Mouse (Mus musculus): ENCODE measurements around the gene Patj. TPM values are rescaled to one million over a fixed set of nuclear protein-coding genes. Genes with fewer than 3 reads are reported as not detected.

Gene Patj
- total and polyA plus RNA-seq, 3 experiments: 0.19 to 0.46 TPM; not detected in 1

DNA sequence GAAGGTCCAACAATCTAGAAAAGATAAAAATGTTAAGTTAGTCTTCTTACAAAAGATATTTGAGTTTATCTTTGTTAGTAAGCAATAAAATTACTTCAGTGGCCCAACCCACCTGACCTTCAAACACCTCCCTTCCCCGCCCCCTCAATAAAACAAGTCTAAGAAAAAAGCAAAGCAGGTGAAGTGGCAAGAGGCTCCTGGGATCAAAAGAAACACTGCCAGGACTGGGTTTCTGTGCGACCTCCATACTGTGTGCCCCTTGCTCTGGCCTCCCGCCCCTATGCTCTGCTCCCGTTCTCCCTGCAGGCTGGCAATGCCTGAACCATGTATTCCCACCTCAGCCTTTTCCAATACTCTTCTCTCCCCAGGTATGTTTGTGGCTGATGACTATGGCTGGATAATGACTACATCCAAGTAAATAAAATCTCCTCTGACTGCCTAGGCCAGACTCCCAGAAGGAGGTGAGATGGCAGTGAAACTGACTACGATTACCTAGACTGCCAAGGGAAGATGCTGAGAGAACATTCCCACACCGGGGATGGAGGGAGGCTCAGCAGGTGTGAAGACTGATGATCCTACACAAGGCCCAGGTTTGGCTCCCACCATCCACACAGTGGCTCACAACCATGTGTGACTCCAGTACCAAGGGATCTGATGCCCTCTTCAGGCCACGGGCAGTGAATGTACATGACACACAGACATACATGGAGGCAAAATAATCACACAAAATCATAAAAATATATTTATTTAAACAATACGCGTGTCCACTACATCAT, 37.4 kb upstream of the Patj start:
- TF ChIP-seq SMC3 (IDR thresholded peaks at IDR 0.05; ENCODE audit: low read depth, low read length) (no peak), GABPA (IDR thresholded peaks at IDR 0.05; ENCODE audit: low read depth, low read length) (no peak), RAD21 (IDR thresholded peaks at IDR 0.05; ENCODE audit: low read depth, low read length) (peak; percentile 7), CTCF (IDR thresholded peaks at IDR 0.05 in 2 of 3, conservative IDR thresholded peaks at IDR 0.05 in 1 of 3; ENCODE audit: control insufficient read depth in 1 of 3, insufficient read depth in 1 of 3, low read depth in 2 of 3, low read length in 3 of 3, poor library complexity in 1 of 3, severe bottlenecking in 1 of 3) (0 out of 6 replicates have a peak, but pooled peaks of 1 of the 3 experiments have one; percentile 8)
- H3K4me1 ChIP-seq (ENCODE audit: control insufficient read depth in 1 of 2, insufficient read depth in 2 of 2, low read length in 2 of 2): no peaks in the 10 kb centered on the region
- peaks cover 0 to 2% of the 10 kb centered on the region in 2 experiments; a peak in 1 of 4 replicates for H3K36me3 ChIP-seq (ENCODE audit: control insufficient read depth in 1 of 2, insufficient read depth in 2 of 2, low read length in 2 of 2)
- H3K27me3 ChIP-seq (ENCODE audit: control insufficient read depth in 1 of 2, insufficient read depth in 2 of 2, low read length in 2 of 2): no peaks in the 10 kb centered on the region
- H3K9me3 ChIP-seq (replicated peaks; ENCODE audit: insufficient read depth, low read length): no peaks in the 10 kb centered on the region
- H3K9ac ChIP-seq (ENCODE audit: control insufficient read depth, low read depth, low read length, poor library complexity, severe bottlenecking): no peak overlapping the region
- H3K27ac ChIP-seq (ENCODE audit: control insufficient read depth, low read depth, low read length): no peak overlapping the region
- no peak overlapping the region for H3K4me3 ChIP-seq (ENCODE audit: control insufficient read depth in 1 of 2, insufficient read depth in 1 of 2, low read depth in 2 of 2, low read length in 2 of 2)
- no peak for DNase-seq (ENCODE audit: low read depth, low spot score)
- H3K79me2 ChIP-seq (ENCODE audit: control insufficient read depth, insufficient read depth, low read length, poor library complexity): no peaks in the 10 kb centered on the region

DNA sequence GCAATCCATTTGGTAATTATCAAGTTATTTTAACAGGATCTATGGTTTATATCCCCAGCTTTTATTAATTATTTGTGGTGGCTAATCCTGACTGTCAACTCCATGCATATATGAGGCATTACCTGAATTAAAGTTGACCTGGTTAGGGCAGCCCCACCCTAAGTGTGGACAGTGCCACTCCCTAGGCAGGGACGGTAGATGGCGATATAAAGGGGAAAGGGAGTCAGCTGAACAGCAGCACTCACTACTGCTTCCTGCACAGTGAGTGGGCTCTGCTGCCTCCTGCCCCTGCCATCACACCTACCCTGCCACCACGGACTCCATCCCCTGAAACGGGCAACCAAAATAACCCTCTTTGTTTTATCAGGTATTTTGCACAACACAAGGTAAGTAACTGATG, 20.2 kb upstream of the Patj start:
- Histone ChIP-seq H3K27ac (ENCODE audit: control insufficient read depth, low read depth, low read length) (no peak overlapping the region), H3K4me3 (ENCODE audit: control insufficient read depth in 1 of 2, insufficient read depth in 1 of 2, low read depth in 2 of 2, low read length in 2 of 2) (no peak overlapping the region), H3K36me3 (ENCODE audit: control insufficient read depth in 1 of 2, insufficient read depth in 2 of 2, low read length in 2 of 2) (peaks cover 0 to 2% of the 10 kb centered on the region in 2 experiments; a peak in 1 of 4 replicates), H3K9me3 (replicated peaks; ENCODE audit: insufficient read depth, low read length) (no peaks in the 10 kb centered on the region), H3K4me1 (ENCODE audit: control insufficient read depth in 1 of 2, insufficient read depth in 2 of 2, low read length in 2 of 2) (no peaks in the 10 kb centered on the region), H3K79me2 (ENCODE audit: control insufficient read depth, insufficient read depth, low read length, poor library complexity) (no peaks in the 10 kb centered on the region), H3K27me3 (ENCODE audit: control insufficient read depth in 1 of 2, insufficient read depth in 2 of 2, low read length in 2 of 2) (no peaks in the 10 kb centered on the region), H3K9ac (ENCODE audit: control insufficient read depth, low read depth, low read length, poor library complexity, severe bottlenecking) (no peak overlapping the region)
- DNase-seq (ENCODE audit: low read depth, low spot score): no peak
- TF ChIP-seq GATA1 (IDR thresholded peaks at IDR 0.05; ENCODE audit: low read depth, low read length) (no peak), UBTF (IDR thresholded peaks at IDR 0.05; ENCODE audit: borderline replicate concordance, insufficient read depth, low read depth, low read length) (no peak), TAL1 (IDR thresholded peaks at IDR 0.05; ENCODE audit: low read length) (no peak), POLR2AphosphoS5 (IDR thresholded peaks at IDR 0.05; ENCODE audit: borderline replicate concordance, low read depth, low read length) (no peak), CTCF (IDR thresholded peaks at IDR 0.05 in 2 of 3, conservative IDR thresholded peaks at IDR 0.05 in 1 of 3; ENCODE audit: control insufficient read depth in 1 of 3, insufficient read depth in 1 of 3, low read depth in 2 of 3, low read length in 3 of 3, poor library complexity in 1 of 3, severe bottlenecking in 1 of 3) (peak in 1 of 3 experiments; percentile 3; a peak in 1 of 6 replicates)

DNA sequence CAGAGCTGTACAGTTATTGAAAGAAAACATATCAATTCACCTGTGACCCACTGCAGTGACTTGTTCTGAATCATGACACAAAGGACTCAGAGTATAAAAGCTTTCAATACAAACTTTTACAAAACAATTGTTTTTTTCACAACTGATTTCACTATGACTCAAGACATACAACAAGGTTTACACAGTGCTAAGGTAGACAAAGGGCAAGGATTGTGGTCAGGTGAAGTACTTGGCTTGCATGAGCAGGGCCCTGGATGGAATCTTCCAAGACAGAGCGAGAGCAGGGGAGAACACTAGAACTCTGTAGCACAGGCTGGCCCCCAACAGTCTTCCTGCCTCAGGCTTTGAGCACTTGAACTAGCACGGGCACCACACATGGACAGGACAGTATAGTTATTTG, 18.6 kb upstream of the Patj start:
- Histone ChIP-seq H3K27ac (ENCODE audit: control insufficient read depth, low read depth, low read length) (no peak overlapping the region), H3K27me3 (ENCODE audit: control insufficient read depth in 1 of 2, insufficient read depth in 2 of 2, low read length in 2 of 2) (no peaks in the 10 kb centered on the region), H3K9me3 (replicated peaks; ENCODE audit: insufficient read depth, low read length) (no peaks in the 10 kb centered on the region), H3K4me3 (ENCODE audit: control insufficient read depth in 1 of 2, insufficient read depth in 1 of 2, low read depth in 2 of 2, low read length in 2 of 2) (no peak overlapping the region), H3K79me2 (ENCODE audit: control insufficient read depth, insufficient read depth, low read length, poor library complexity) (no peaks in the 10 kb centered on the region), H3K36me3 (ENCODE audit: control insufficient read depth in 1 of 2, insufficient read depth in 2 of 2, low read length in 2 of 2) (peaks cover under 1 to 2% of the 10 kb centered on the region in 2 experiments; a peak in 2 of 4 replicates), H3K9ac (ENCODE audit: control insufficient read depth, low read depth, low read length, poor library complexity, severe bottlenecking) (no peak overlapping the region), H3K4me1 (ENCODE audit: control insufficient read depth in 1 of 2, insufficient read depth in 2 of 2, low read length in 2 of 2) (no peaks in the 10 kb centered on the region; a peak in 1 of 4 replicates)
- DNase-seq (ENCODE audit: low read depth, low spot score): no peak
- TF ChIP-seq ELF1 (IDR thresholded peaks at IDR 0.05; ENCODE audit: low read depth, low read length): no peak
- no peak for TF ChIP-seq BHLHE40 (IDR thresholded peaks at IDR 0.05; ENCODE audit: borderline replicate concordance, low read depth, low read length)
- TF ChIP-seq MAX (IDR thresholded peaks at IDR 0.05; ENCODE audit: low read length): no peak
- TF ChIP-seq ZMIZ1 (IDR thresholded peaks at IDR 0.05; ENCODE audit: low read depth, low read length): no peak
- no peak for TF ChIP-seq HCFC1 (IDR thresholded peaks at IDR 0.05; ENCODE audit: low read depth, low read length)
- no peak for TF ChIP-seq MAZ (IDR thresholded peaks at IDR 0.05; ENCODE audit: low read depth, low read length)
- no peak for TF ChIP-seq CHD2 (IDR thresholded peaks at IDR 0.05; ENCODE audit: low read length)
- no peak for TF ChIP-seq POLR2A (IDR thresholded peaks at IDR 0.05; ENCODE audit: control insufficient read depth in 1 of 2, insufficient read depth in 1 of 2, low read depth in 1 of 2, low read length in 2 of 2, poor library complexity in 1 of 2)
- TF ChIP-seq POLR2AphosphoS2 (IDR thresholded peaks at IDR 0.05; ENCODE audit: low read length): no peak
- no peak for TF ChIP-seq MYC (IDR thresholded peaks at IDR 0.05; ENCODE audit: low read depth, low read length)
- no peak for TF ChIP-seq ZNF384 (IDR thresholded peaks at IDR 0.05; ENCODE audit: low read depth, low read length)
- TF ChIP-seq ZKSCAN1 (IDR thresholded peaks at IDR 0.05; ENCODE audit: low read depth, low read length): no peak
- no peak for TF ChIP-seq ETS1 (IDR thresholded peaks at IDR 0.05; ENCODE audit: low read depth, low read length)
- TF ChIP-seq ZC3H11A (IDR thresholded peaks at IDR 0.05; ENCODE audit: low read depth, low read length): no peak
